Mouse (Mus musculus) cortical plate, adult 2 months (tissue): Measurements from ENCODE around the gene Olfr324. TPM values are rescaled to one million over a fixed set of nuclear protein-coding genes. Genes with fewer than 3 reads are reported as not detected.

Source experiments
- H3K27ac ChIP-seq: fragments of 200-500 bp; 2 replicates; pipeline ENCODE4 v1.5.1; 2012; ENCODE audit warnings: low read length, control low read depth, inconsistent platforms; ENCODE audit not compliant: insufficient read depth
- H3K4me1 ChIP-seq: fragments of 200-500 bp; 2 replicates; pipeline ENCODE4 v1.6.1; 2011; ENCODE audit warnings: low read length; ENCODE audit not compliant: control insufficient read depth, insufficient read depth
- H3K4me3 ChIP-seq: fragments of 200-500 bp; 2 replicates; pipeline ENCODE4 v1.5.1; 2011; ENCODE audit warnings: mild to moderate bottlenecking, low read length, control low read depth; ENCODE audit not compliant: insufficient read depth
- CTCF ChIP-seq: fragments of 200-500 bp; IDR thresholded peaks from 2 replicates; pipeline ENCODE4 v1.5.1; 2011; ENCODE audit warnings: mild to moderate bottlenecking, control low read depth, low read length; ENCODE audit not compliant: insufficient read depth; ENCODE audit errors: extremely low read depth
- POLR2A ChIP-seq: fragments of 200-500 bp; IDR thresholded peaks from 2 replicates; pipeline ENCODE4 v1.6.1; 2011; ENCODE audit warnings: mild to moderate bottlenecking, low read length, control low read depth; ENCODE audit not compliant: insufficient read depth; ENCODE audit errors: extremely low read depth
- polyA plus RNA-seq: library from polyadenylated mRNA; depleted of rRNA; stranded (reverse); fragments of >200 nt; gene quantifications from 2 replicates; pipeline ENCODE4 v1.2.3, GENCODE M21; 2012; rRNA removed

Gene Olfr324
- polyA plus RNA-seq, 1 experiment, result not detected

GRCm38 (mm10) chr11:58626146-58626545, 31.2 kb downstream of the Olfr324 start:
- Histone ChIP-seq H3K4me3 (no peak overlapping the region), H3K27ac (no peak overlapping the region), H3K4me1 (no peaks in the 10 kb centered on the region)
- TF ChIP-seq CTCF (no peak), POLR2A (no peak)

GRCm38 (mm10) chr11:58630401-58630800, 35.5 kb downstream of the Olfr324 start, which contains the start of gene Olfr323:
Olfr323 (minus strand) TSS chr11:58630501.
- no peak for TF ChIP-seq POLR2A
- no peak for TF ChIP-seq CTCF
- H3K4me3 ChIP-seq, result no peak within 1 kb of the TSS
- no peak within 1 kb of the TSS for H3K27ac ChIP-seq
- no peaks in the 10 kb centered on the region for H3K4me1 ChIP-seq

- H3K4me3 ChIP-seq, result no peak overlapping the region
- H3K27ac ChIP-seq, result no peak overlapping the region
- TF ChIP-seq CTCF (no peak), POLR2A (no peak)
- no peaks in the 10 kb centered on the region for H3K4me1 ChIP-seq
These were observed 40.0 kb downstream of the Olfr324 start for GRCm38 (mm10) chr11:58634878-58635277.

- Histone ChIP-seq H3K4me3 (no peak overlapping the region), H3K4me1 (no peaks in the 10 kb centered on the region), H3K27ac (no peak overlapping the region)
- TF ChIP-seq POLR2A, result no peak
- TF ChIP-seq CTCF, result peak; percentile 56
These were observed 41.6 kb downstream of the Olfr324 start for GRCm38 (mm10) chr11:58636376-58636977.

- H3K4me1 ChIP-seq, result no peaks in the 10 kb centered on the region
- no peak overlapping the region for H3K27ac ChIP-seq
- no peak overlapping the region for H3K4me3 ChIP-seq
- TF ChIP-seq CTCF (no peak), POLR2A (no peak)
These were observed 43.3 kb downstream of the Olfr324 start for GRCm38 (mm10) chr11:58638176-58638701.

- TF ChIP-seq POLR2A (no peak), CTCF (no peak)
- H3K4me3 ChIP-seq, result peak within 1 kb of the TSS; percentile 19; the same call in 1 of the 2 replicates
- H3K27ac ChIP-seq, result no peak within 1 kb of the TSS
- H3K4me1 ChIP-seq, result no peaks in the 10 kb centered on the region
These were observed 45.5 kb downstream of the Olfr324 start, which contains the start of gene Trim58 for GRCm38 (mm10) chr11:58640272-58640867. Trim58 (plus strand) TSS chr11:58640465.

- peak overlapping the region; percentile 19; the same call in 1 of the 2 replicates for H3K4me3 ChIP-seq
- no peak overlapping the region for H3K27ac ChIP-seq
- H3K4me1 ChIP-seq, result no peaks in the 10 kb centered on the region
- TF ChIP-seq CTCF, result no peak
- no peak for TF ChIP-seq POLR2A
These were observed 46.1 kb downstream of the Olfr324 start for GRCm38 (mm10) chr11:58641057-58641456.

GRCm38 (mm10) chr11:58641638-58642358, 46.9 kb downstream of the Olfr324 start:
- H3K4me1 ChIP-seq, result no peaks in the 10 kb centered on the region
- no peak for TF ChIP-seq CTCF
- no peak for TF ChIP-seq POLR2A
- no peak overlapping the region for H3K4me3 ChIP-seq
- no peak overlapping the region for H3K27ac ChIP-seq

GRCm38 (mm10) chr11:58643350-58643749, 48.4 kb downstream of the Olfr324 start:
- Histone ChIP-seq H3K4me1 (no peaks in the 10 kb centered on the region), H3K4me3 (no peak overlapping the region), H3K27ac (no peak overlapping the region)
- TF ChIP-seq POLR2A (no peak), CTCF (peak; percentile 57)

Other genes with a start within 250 kb of the Olfr324 start
- 0.08 and 0.11 TPM in 2 replicates for gene Lypd8, start 216.1 kb upstream of the Olfr324 start, polyA plus RNA-seq
- gene 1810065E05Rik, start 174.0 kb upstream of the Olfr324 start, polyA plus RNA-seq, result not detected in 2 replicates
- not detected in 2 replicates for gene Gm12253, start 162.6 kb upstream of the Olfr324 start, polyA plus RNA-seq
- gene Lypd9, start 142.2 kb upstream of the Olfr324 start, polyA plus RNA-seq, result not detected in 2 replicates
- gene Olfr30, start 132.8 kb upstream of the Olfr324 start, polyA plus RNA-seq, result not detected in 2 replicates
- gene Olfr332, start 102.6 kb upstream of the Olfr324 start, polyA plus RNA-seq, result not detected in 2 replicates
- not detected in 2 replicates for gene Olfr331, start 92.5 kb upstream of the Olfr324 start, polyA plus RNA-seq
- not detected in 2 replicates for gene Olfr330, start 60.3 kb upstream of the Olfr324 start, polyA plus RNA-seq
- gene Olfr329-ps, start 48.7 kb upstream of the Olfr324 start, polyA plus RNA-seq, result 0.08 TPM in 1 of 2 replicates, not detected in the other
- gene Olfr328, start 39.5 kb upstream of the Olfr324 start, polyA plus RNA-seq, result 0.06 TPM in 1 of 2 replicates, not detected in the other
- gene Olfr224, start 24.6 kb upstream of the Olfr324 start, polyA plus RNA-seq, result not detected in 2 replicates
- gene Olfr325, start 17.4 kb upstream of the Olfr324 start, polyA plus RNA-seq, result not detected in 2 replicates
- gene 2210407C18Rik, start 21.0 kb downstream of the Olfr324 start, polyA plus RNA-seq, result not detected in 2 replicates
- not detected in 2 replicates for gene Olfr323, start 35.4 kb downstream of the Olfr324 start, polyA plus RNA-seq
- 0.04 and 0.08 TPM in 2 replicates for gene Trim58, start 45.4 kb downstream of the Olfr324 start, polyA plus RNA-seq
- gene Olfr322, start 63.7 kb downstream of the Olfr324 start, polyA plus RNA-seq, result not detected in 2 replicates
- gene Olfr320, start 86.0 kb downstream of the Olfr324 start, polyA plus RNA-seq, result not detected in 2 replicates
- not detected in 2 replicates for gene Olfr319, start 104.0 kb downstream of the Olfr324 start, polyA plus RNA-seq
- not detected in 2 replicates for gene Olfr318, start 128.9 kb downstream of the Olfr324 start, polyA plus RNA-seq
- 0.21 and 0.27 TPM in 2 replicates for gene Olfr317, start 144.1 kb downstream of the Olfr324 start, polyA plus RNA-seq
- 1.6 and 2.3 TPM in 2 replicates for gene Olfr316, start 157.6 kb downstream of the Olfr324 start, polyA plus RNA-seq
- gene Olfr315, start 178.1 kb downstream of the Olfr324 start, polyA plus RNA-seq, result not detected in 2 replicates
- gene Olfr314, start 187.8 kb downstream of the Olfr324 start, polyA plus RNA-seq, result not detected in 2 replicates
- gene Fam183b, start 206.8 kb downstream of the Olfr324 start, polyA plus RNA-seq, result 1.7 and 2.2 TPM in 2 replicates
- not detected in 2 replicates for gene Olfr313, start 219.9 kb downstream of the Olfr324 start, polyA plus RNA-seq
- not detected in 2 replicates for gene Olfr312, start 234.1 kb downstream of the Olfr324 start, polyA plus RNA-seq
- gene Olfr311, start 244.1 kb downstream of the Olfr324 start, polyA plus RNA-seq, result 0.06 TPM in 1 of 2 replicates, not detected in the other